Mouse (Mus musculus) intestine, embryonic 14.5 days (tissue): ENCODE results near the gene Birc7. TPM values are rescaled to one million over a fixed set of nuclear protein-coding genes. Genes with fewer than 3 reads are reported as not detected.

Experiments used
- ATAC-seq: fragments of 200-750 bp; cut with Nextera tagmentation; replicated peaks from 2 replicates; pipeline ENCODE4 v1.8.0; 2017; ENCODE audit warnings: low read depth, moderate number of reproducible peaks, moderate TSS enrichment, moderate library complexity; ENCODE audit not compliant: low FRiP score, low TSS enrichment
- DNase-seq: peaks from one replicate; pipeline ENCODE4 v3.0.0-alpha.2; 2018; ENCODE audit warnings: low spot score
- H3K27ac ChIP-seq: fragments of 300-500 bp; sonication (generic); 2 replicates; pipeline ENCODE4 v1.5.1; 2014; ENCODE audit warnings: low read depth, mild to moderate bottlenecking, control low read depth
- H3K27me3 ChIP-seq: fragments of 300-500 bp; sonication (generic); replicated peaks from 2 replicates; pipeline ENCODE4 v1.6.1; 2014; ENCODE audit warnings: low read length, control low read depth; ENCODE audit not compliant: control insufficient read depth, insufficient read depth
- H3K36me3 ChIP-seq: fragments of 300-500 bp; sonication (generic); 2 replicates; pipeline ENCODE4 v1.6.1; 2014; ENCODE audit warnings: low read length, control low read depth; ENCODE audit not compliant: control insufficient read depth, insufficient read depth
- H3K4me1 ChIP-seq: fragments of 300-500 bp; sonication (generic); replicated peaks from 2 replicates; pipeline ENCODE4 v1.6.1; 2014; ENCODE audit warnings: low read length, control low read depth, mixed read lengths; ENCODE audit not compliant: control insufficient read depth, insufficient read depth
- H3K4me2 ChIP-seq: fragments of 300-500 bp; sonication (generic); 2 replicates; pipeline ENCODE4 v1.6.1; 2014; ENCODE audit warnings: low read length
- H3K4me3 ChIP-seq: fragments of 300-500 bp; sonication (generic); 2 replicates; pipeline ENCODE4 v1.5.1; 2014; ENCODE audit warnings: low read depth, low read length, control low read depth, mixed read lengths
- H3K9ac ChIP-seq: fragments of 300-500 bp; sonication (generic); 2 replicates; pipeline ENCODE4 v1.6.1; 2014; ENCODE audit warnings: mild to moderate bottlenecking, low read length
- H3K9me3 ChIP-seq: fragments of 300-500 bp; sonication (generic); 2 replicates; pipeline ENCODE4 v1.6.1; 2016; ENCODE audit warnings: low read length, control low read depth; ENCODE audit not compliant: control insufficient read depth
- WGBS: fragments of 180-500 bp; shearing (Covaris S2); extraction: QIAGEN DNeasy Blood & Tissue Kit; methylation state at CpG from one replicate; pipeline ENCODE4 v1.1.7; 2014; 5-methylcytosine and 5-hydroxymethylcytosine counted together
- polyA plus RNA-seq: library from polyadenylated mRNA; unstranded; fragments of >200 nt; fragmentation: Nextera tagmentation; extraction: Ambion mirVana; gene quantifications from 2 replicates; pipeline ENCODE4 v1.2.1, GENCODE M21; 2014

Birc7 gene
- polyA plus RNA-seq, 1 experiment from 2014 or later, result 0.26 TPM

- ATAC-seq (no peak), DNase-seq (no peak)
- H3K27me3 ChIP-seq, result peaks cover 41% of the 10 kb centered on the region
- no peaks in the 10 kb centered on the region for H3K9me3 ChIP-seq
- H3K9ac ChIP-seq, result no peak overlapping the region
- H3K27ac ChIP-seq, result no peak overlapping the region
- 85% methylated on average over 6 of the region's 6 CpGs for WGBS
- H3K4me3 ChIP-seq, result no peak overlapping the region
- peaks cover 16% of the 10 kb centered on the region for H3K4me1 ChIP-seq
- no peak overlapping the region for H3K4me2 ChIP-seq
- no peaks in the 10 kb centered on the region for H3K36me3 ChIP-seq
Measured at GRCm38 (mm10) chr2:180897857-180898256, 31.0 kb upstream of the Birc7 start.

GRCm38 (mm10) chr2:180902086-180902485, 26.7 kb upstream of the Birc7 start:
- no peak overlapping the region for H3K9ac ChIP-seq
- no peak for DNase-seq
- no peak for ATAC-seq
- H3K27me3 ChIP-seq, result no peaks in the 10 kb centered on the region; the same call in 1 of the 2 replicates
- no peaks in the 10 kb centered on the region for H3K4me1 ChIP-seq
- WGBS, result 41% methylated on average over 2 of the region's 2 CpGs
- H3K27ac ChIP-seq, result no peak overlapping the region
- peaks cover 26% of the 10 kb centered on the region for H3K36me3 ChIP-seq
- no peak overlapping the region for H3K4me3 ChIP-seq
- no peaks in the 10 kb centered on the region for H3K9me3 ChIP-seq
- no peak overlapping the region for H3K4me2 ChIP-seq

- no peak for DNase-seq
- Histone ChIP-seq H3K27me3 (no peaks in the 10 kb centered on the region), H3K4me2 (no peak overlapping the region), H3K36me3 (peaks cover 47% of the 10 kb centered on the region), H3K4me1 (no peaks in the 10 kb centered on the region), H3K9ac (no peak overlapping the region), H3K27ac (no peak overlapping the region), H3K4me3 (no peak overlapping the region), H3K9me3 (no peaks in the 10 kb centered on the region)
- ATAC-seq, result no peak
- 92% methylated on average over 18 of the region's 18 CpGs for WGBS
Measured at GRCm38 (mm10) chr2:180904435-180905208, 24.2 kb upstream of the Birc7 start.

GRCm38 (mm10) chr2:180905556-180906221, 23.1 kb upstream of the Birc7 start:
- no peak for DNase-seq
- Histone ChIP-seq H3K27ac (no peak overlapping the region), H3K9ac (no peak overlapping the region), H3K36me3 (peaks cover 58% of the 10 kb centered on the region), H3K4me2 (no peak overlapping the region), H3K4me1 (no peaks in the 10 kb centered on the region), H3K27me3 (no peaks in the 10 kb centered on the region), H3K9me3 (no peaks in the 10 kb centered on the region), H3K4me3 (no peak overlapping the region)
- no peak for ATAC-seq
- WGBS, result 71% methylated on average over 5 of the region's 5 CpGs

- no peak for DNase-seq
- WGBS, result 92% methylated on average over 12 of the region's 12 CpGs
- Histone ChIP-seq H3K36me3 (peaks cover 92% of the 10 kb centered on the region), H3K9me3 (no peaks in the 10 kb centered on the region), H3K4me1 (no peaks in the 10 kb centered on the region), H3K4me3 (no peak overlapping the region), H3K27ac (no peak overlapping the region), H3K9ac (no peak overlapping the region), H3K4me2 (no peak overlapping the region), H3K27me3 (no peaks in the 10 kb centered on the region)
- ATAC-seq, result no peak
Measured at GRCm38 (mm10) chr2:180910928-180911327, 17.9 kb upstream of the Birc7 start.

GRCm38 (mm10) chr2:180915886-180916433, 12.9 kb upstream of the Birc7 start:
- 64% methylated on average over 3 of the region's 3 CpGs for WGBS

GRCm38 (mm10) chr2:180919913-180920809, 8.7 kb upstream of the Birc7 start:
- DNase-seq (no peak), ATAC-seq (peak; percentile 64)
- H3K4me1 ChIP-seq, result peaks cover 14% of the 10 kb centered on the region
- peak overlapping the region; percentile 99 for H3K9ac ChIP-seq
- no peaks in the 10 kb centered on the region for H3K9me3 ChIP-seq
- peak overlapping the region; percentile 100 for H3K4me3 ChIP-seq
- peak overlapping the region; percentile 93 for H3K4me2 ChIP-seq
- H3K36me3 ChIP-seq, result peaks cover 39% of the 10 kb centered on the region
- H3K27me3 ChIP-seq, result no peaks in the 10 kb centered on the region
- peak overlapping the region; percentile 33; the same call in 1 of the 2 replicates for H3K27ac ChIP-seq
- under 1% methylated on average over 61 of the region's 61 CpGs for WGBS

More at GRCm38 (mm10) chr2:180915886-180916433, 12.9 kb upstream of the Birc7 start:
- Histone ChIP-seq H3K4me3 (no peak overlapping the region), H3K9me3 (no peaks in the 10 kb centered on the region), H3K27me3 (no peaks in the 10 kb centered on the region), H3K27ac (no peak overlapping the region), H3K36me3 (peaks cover 79% of the 10 kb centered on the region), H3K4me2 (no peak overlapping the region), H3K4me1 (peaks cover 10% of the 10 kb centered on the region), H3K9ac (no peak overlapping the region)
- no peak for ATAC-seq
- no peak for DNase-seq

GRCm38 (mm10) chr2:180920810-180921400, 7.9 kb upstream of the Birc7 start, which contains the start of gene Ythdf1:
Gene Ythdf1, minus strand, starts transcription at chr2:180920949.
- H3K36me3 ChIP-seq, result peaks cover 32% of the 10 kb centered on the region
- DNase-seq, result peak; percentile 99

More at GRCm38 (mm10) chr2:180920810-180921400, 7.9 kb upstream of the Birc7 start, which contains the start of gene Ythdf1:
- H3K9ac ChIP-seq, result peak within 1 kb of the TSS; percentile 99
- no peaks in the 10 kb centered on the region for H3K27me3 ChIP-seq
- peak within 1 kb of the TSS; percentile 100 for H3K4me3 ChIP-seq
- peak; percentile 97 for ATAC-seq
- peak within 1 kb of the TSS; percentile 93 for H3K4me2 ChIP-seq
- H3K27ac ChIP-seq, result peak within 1 kb of the TSS; percentile 33; the same call in 1 of the 2 replicates
- H3K4me1 ChIP-seq, result peaks cover 14% of the 10 kb centered on the region
- under 1% methylated on average over 54 of the region's 56 CpGs for WGBS
- no peaks in the 10 kb centered on the region for H3K9me3 ChIP-seq
